Mouse (Mus musculus) adrenal gland, adult 18-20 months (tissue): ENCODE results near the gene Kif5c. TPM values are rescaled to one million over a fixed set of nuclear protein-coding genes. Genes with fewer than 3 reads are reported as not detected.

ENCODE experiments used
- DNase-seq, 2 experiments: peaks; one replicate each; pipeline ENCODE4 v3.0.0; 2021 to 2022; ENCODE audit warnings: low spot score in 2 of 2
- total RNA-seq, 2 experiments: library from RNA; stranded (reverse); gene quantifications; 1 replicate in 1 of 2; 2 replicates in 1 of 2; pipeline ENCODE4 v1.2.3; 2021

Gene Kif5c
- total RNA-seq, 2 experiments from 2014 or later = 6.6 to 7.3 TPM

DNA sequence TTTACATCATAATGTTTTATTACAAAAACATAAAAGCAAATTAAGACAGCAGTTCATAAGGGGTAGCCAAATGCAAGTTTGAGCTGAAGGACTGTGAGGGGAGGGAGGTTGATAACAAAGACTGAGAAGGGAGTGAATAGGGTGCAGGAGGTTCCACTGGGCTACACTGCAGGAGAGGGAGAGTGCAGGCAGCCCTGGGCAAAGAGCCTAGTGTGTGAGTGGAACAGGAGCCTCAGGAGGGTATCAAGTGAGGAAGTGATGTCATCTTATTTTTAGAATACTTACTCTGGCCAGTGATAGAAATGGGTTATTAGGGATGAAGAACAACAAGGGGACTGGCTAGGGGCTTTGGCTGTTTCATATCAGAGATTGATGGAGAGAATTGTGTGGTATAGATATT lies 42.2 kb downstream of the Kif5c start:
- DNase-seq = no peak

- DNase-seq = no peak
Observed at GRCm38 (mm10) chr2:49661872-49662271, 42.8 kb downstream of the Kif5c start.

DNA sequence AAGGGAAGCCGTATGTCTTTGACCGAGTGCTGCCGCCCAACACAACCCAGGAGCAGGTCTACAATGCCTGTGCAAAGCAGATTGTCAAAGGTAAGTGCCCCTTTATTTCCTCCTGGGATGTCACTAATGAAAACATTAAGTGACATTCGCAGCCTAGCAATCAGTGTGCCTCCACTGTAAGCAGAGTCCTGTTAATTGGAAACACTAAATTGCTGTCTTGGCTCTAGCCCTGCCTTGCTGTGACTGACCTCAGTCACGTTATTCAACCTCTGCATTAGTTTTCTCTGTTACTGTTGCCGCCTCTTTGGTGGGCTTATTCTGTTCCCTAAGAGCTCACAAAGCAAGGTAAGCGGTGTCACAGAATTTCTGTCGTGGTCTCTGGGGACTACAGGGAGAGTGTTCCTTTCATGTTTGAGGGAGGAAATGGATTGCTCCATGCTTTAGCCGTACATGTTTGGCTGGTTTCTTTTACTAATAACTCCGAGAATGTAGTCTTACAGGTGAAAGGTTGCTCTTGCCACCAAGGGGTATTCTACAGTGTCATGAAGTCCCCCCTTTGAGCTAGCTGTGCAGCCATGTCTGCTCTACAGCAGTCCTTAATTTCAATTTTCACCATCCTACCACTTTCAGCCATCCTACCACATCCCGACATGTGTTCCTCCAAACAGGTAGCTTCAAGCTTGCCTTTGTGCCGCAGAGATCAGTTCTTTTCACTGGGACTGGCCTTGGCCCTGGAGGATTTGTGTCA lies 52.8 kb downstream of the Kif5c start:
- no peak for DNase-seq

GRCm38 (mm10) chr2:49672501-49672874 lies 53.4 kb downstream of the Kif5c start:
- no peak for DNase-seq

DNA sequence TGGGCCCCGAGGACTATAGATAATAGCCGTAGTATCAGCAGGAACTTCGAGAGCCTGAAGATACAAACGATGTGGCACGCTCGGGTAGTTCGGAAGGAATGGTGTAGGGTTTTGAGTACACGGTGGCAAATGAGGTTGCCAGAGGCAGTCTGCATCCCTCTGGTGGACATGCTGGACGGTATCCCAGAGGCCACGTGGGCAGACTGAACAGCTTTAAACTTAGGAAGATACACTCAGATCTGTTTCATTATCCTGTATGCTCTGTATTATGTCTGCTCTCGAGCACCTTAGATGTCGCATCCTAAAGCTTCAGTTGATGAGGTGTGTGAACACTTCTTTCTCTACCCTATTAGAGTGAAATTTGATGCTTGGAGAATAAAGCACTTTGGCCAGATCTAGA lies 56.9 kb downstream of the Kif5c start:
- DNase-seq = no peak

- no peak for DNase-seq
Observed at GRCm38 (mm10) chr2:49678386-49678785, 59.3 kb downstream of the Kif5c start.

- DNase-seq = no peak
Observed at GRCm38 (mm10) chr2:49679135-49679964, 60.3 kb downstream of the Kif5c start.

DNA sequence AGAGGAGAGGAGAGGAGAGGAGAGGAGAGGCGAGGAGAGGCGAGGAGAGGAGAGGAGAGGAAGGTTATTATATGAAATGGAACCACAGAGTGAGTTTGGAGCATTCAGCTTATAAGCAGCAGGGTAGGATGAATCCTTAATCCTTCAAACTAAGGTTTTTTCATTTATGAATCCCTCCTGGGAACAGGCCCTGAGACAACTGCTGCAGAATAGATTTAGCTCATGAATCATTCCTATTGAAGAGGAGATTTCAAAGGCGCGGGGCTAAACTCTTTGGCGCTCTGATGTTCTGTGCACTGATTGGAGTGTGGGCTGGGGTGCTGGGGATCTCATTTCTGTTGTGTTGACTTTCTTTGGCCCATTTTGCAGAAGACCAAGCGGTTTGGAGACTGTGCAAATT lies 63.7 kb downstream of the Kif5c start:
- no peak for DNase-seq

GRCm38 (mm10) chr2:49684808-49685207 lies 65.7 kb downstream of the Kif5c start:
- DNase-seq = no peak

DNA sequence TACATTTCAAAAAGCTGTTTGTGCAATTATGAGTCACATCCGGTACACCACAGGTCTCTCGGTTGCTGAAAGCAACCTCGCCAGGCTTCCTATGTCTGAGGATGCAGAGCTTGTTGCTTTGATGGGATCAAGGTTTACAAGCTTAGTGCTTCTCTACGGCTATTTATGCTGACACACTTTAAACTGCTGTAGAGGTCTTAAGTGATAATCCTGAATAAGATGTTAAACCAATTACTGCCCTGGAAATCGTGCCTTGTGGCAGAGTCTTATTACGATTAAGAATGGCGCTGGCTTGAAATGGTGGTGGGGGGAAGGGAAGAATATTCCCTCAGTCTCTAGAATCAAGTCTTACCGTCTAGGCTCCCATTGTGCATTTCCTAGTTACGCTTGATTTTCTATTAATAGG lies 71.3 kb downstream of the Kif5c start:
- DNase-seq = no peak

DNA sequence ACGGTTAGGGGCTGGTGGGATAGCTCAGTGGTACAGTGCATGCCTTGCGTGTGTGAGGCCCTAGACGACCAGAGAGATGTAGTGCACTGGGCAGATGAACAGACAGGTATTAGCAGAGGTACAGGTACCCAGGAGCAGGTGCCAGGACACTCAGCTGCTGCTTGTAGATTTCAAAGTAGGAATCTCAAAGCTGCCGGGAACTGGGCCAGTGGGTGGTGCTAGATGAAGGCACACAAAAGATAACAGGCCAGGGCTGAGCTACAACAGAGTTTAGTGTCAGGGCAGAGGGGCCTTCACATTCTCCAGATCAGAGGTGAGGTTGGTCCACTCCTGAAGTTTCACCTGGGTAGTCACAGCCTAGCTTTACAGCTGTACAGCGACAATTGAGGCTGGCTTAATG lies 72.3 kb downstream of the Kif5c start:
- no peak for DNase-seq

GRCm38 (mm10) chr2:49694727-49695126 lies 75.6 kb downstream of the Kif5c start:
- no peak for DNase-seq

DNA sequence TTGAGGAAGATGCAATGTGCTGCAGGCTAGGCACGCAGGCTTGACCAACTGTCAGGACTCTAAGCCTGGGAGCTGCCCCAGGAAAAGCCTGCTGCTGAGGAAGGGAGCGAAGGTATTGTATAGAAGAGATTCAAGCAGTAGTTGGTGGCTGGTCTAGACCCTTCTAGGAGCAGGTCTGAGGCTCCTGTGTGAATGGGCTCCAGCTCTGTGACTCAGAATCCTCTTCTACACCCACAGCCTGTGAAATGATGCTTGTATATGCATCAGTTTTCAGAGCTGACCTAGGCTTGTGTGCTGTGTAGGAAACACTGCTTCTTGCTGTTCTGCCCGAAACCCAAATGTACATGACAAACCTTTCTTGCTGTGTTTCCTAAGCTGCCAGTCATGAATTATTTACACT lies 76.4 kb downstream of the Kif5c start:
- no peak for DNase-seq

GRCm38 (mm10) chr2:49698851-49699250 lies 79.8 kb downstream of the Kif5c start:
- no peak for DNase-seq

DNA sequence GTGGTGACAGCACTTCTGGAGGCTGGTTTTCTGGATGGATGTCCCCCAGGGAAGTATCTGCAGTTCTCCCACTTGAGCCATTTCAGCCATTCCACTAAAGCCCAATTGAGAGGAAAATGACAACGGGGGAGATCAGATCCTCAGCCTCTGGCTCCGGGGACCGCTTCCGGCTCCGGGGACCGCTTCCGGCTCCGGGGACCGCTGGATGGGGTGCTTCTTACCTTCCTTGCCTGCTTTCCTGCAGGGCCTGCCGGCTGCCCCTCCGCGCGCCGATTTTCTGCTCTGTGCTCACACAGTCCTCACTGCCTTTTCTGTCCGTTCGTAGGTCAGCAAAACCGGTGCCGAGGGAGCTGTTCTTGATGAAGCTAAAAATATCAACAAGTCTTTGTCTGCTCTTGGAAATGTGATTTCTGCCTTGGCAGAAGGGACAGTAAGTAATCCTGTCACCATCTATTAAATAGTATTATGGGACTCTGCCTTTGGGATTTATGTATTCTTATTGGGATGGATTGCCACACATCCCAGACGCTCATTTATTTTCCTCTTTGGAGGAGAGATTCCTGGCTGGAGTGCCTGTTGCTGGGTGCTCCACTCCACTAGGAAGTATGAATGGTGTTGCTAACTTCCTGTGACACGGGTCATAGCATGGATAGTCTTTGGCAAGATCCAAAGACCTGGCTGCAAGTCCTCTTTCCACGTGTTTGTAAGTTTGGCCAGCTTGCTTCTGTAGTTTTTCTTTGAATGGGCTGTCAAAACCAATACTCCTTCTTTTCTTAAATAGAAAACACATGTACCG lies 81.3 kb downstream of the Kif5c start:
- no peak for DNase-seq

DNA sequence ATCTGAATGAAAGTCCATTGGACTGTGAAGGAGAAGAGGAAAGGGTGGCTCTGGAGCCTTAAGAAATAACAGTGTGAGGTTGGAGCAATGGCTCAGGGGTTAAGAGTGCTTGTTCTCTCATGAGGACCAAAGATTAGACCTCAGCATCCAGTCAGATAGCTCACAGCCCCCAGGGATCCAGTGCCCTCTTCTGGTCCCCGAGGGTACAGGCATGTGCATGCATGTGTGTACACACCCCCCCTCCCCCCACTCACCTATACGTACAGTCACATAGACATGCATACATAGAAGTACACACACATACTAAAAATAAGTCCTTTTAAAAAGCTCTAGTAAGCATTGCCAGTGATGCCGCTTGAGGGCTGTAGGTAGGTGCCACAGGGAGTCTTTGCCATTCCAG lies 91.1 kb downstream of the Kif5c start:
- DNase-seq = no peak

GRCm38 (mm10) chr2:49711693-49712092 lies 92.6 kb downstream of the Kif5c start:
- DNase-seq = no peak

DNA sequence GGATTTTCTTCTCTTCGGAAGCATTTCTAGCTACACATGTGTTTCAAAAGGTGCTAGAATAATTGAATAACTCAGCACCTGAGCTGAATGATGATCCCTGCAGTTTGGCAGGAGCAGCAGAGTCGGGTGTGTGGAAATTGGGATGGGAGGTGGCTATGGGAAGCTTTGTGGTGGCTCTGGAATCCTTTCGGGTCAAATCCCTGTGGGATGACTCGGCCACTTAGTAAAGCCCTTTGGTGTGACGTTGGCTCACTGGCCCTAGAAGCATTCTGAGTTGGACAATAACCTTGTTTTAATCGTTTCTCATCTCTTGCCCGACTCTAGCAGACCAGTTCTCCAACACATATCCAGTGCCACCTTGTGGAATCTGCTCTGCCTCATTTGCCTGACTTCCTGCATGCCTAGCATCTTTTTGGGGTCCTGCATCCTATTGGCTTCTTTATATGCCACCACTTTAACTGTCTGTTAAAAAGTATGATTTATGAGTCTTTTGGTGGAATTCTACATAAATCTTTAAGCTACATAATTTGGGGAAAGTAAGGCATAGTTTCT lies 93.3 kb downstream of the Kif5c start:
- no peak for DNase-seq

- DNase-seq = no peak
Observed at GRCm38 (mm10) chr2:49716490-49716889, 97.4 kb downstream of the Kif5c start.

- DNase-seq = no peak
Observed at GRCm38 (mm10) chr2:49717437-49718116, 98.5 kb downstream of the Kif5c start.

DNA sequence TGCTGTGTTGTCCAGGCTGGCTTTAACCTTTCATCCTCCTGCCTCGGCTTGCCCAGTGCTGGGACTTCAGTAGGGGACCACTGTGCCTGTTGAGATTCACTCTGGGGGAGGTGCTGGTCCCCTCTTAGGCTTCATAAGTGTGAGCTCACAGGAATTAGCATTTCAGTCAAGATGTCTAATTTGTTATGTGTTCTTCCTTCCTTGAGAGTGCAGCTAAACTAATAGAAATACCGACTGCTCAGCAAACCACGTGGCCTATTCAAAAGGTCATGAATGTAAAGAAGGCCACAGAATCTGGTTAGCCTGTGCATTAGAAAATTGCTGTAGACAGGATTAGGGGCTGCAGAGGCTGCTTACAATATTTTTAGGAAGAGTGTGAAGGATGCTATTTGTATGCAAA lies 99.4 kb downstream of the Kif5c start:
- DNase-seq = no peak
